Mouse (Mus musculus) limb, embryonic 14.5 days (tissue): ENCODE results near the gene Hfe2. TPM values are rescaled to one million over a fixed set of nuclear protein-coding genes. Genes with fewer than 3 reads are reported as not detected.

ENCODE experiments used
- ATAC-seq: fragments of 200-750 bp; cut with Nextera tagmentation; 2 replicates; pipeline ENCODE4 v1.8.0; 2017; ENCODE audit warnings: low read depth, moderate number of reproducible peaks, moderate TSS enrichment; ENCODE audit not compliant: low FRiP score
- DNase-seq: peaks from one replicate; pipeline ENCODE4 v3.0.0-alpha.2; 2015; ENCODE audit warnings: low spot score
- H3K27ac ChIP-seq: fragments of 300-500 bp; sonication (generic); replicated peaks from 2 replicates; pipeline ENCODE4 v1.5.1; 2014; ENCODE audit warnings: low read depth, mild to moderate bottlenecking, low read length, moderate library complexity, mixed read lengths
- H3K27me3 ChIP-seq: fragments of 300-500 bp; sonication (generic); 2 replicates; pipeline ENCODE4 v1.6.1; 2014; ENCODE audit warnings: low read length, mixed read lengths; ENCODE audit not compliant: control insufficient read depth, insufficient read depth
- H3K36me3 ChIP-seq: fragments of 300-500 bp; sonication (generic); 2 replicates; pipeline ENCODE4 v1.6.1; 2014; ENCODE audit warnings: mild to moderate bottlenecking, low read length, moderate library complexity, mixed read lengths; ENCODE audit not compliant: control insufficient read depth, insufficient read depth
- H3K4me1 ChIP-seq: fragments of 300-500 bp; sonication (generic); 2 replicates; pipeline ENCODE4 v1.6.1; 2014; ENCODE audit warnings: antibody characterized with exemption, low read length, mixed read lengths; ENCODE audit not compliant: control insufficient read depth, insufficient read depth
- H3K4me2 ChIP-seq: fragments of 300-500 bp; sonication (generic); replicated peaks from 2 replicates; pipeline ENCODE4 v1.6.1; 2014; ENCODE audit warnings: low read depth, mild to moderate bottlenecking, low read length, moderate library complexity; ENCODE audit not compliant: severe bottlenecking
- H3K4me3 ChIP-seq: fragments of 300-500 bp; sonication (generic); replicated peaks from 2 replicates; pipeline ENCODE4 v1.5.1; 2014; ENCODE audit warnings: low read length
- H3K9ac ChIP-seq: fragments of 300-500 bp; sonication (generic); 2 replicates; pipeline ENCODE4 v1.6.1; 2014; ENCODE audit warnings: mild to moderate bottlenecking, low read depth, low read length, moderate library complexity; ENCODE audit not compliant: severe bottlenecking
- H3K9me3 ChIP-seq: fragments of 300-500 bp; sonication (generic); 2 replicates; pipeline ENCODE4 v1.6.1; 2016; ENCODE audit warnings: low read length; ENCODE audit not compliant: control insufficient read depth
- POLR2A ChIP-seq: fragments of 200-500 bp; IDR thresholded peaks from 2 replicates; pipeline ENCODE4 v1.8.0; 2012; ENCODE audit warnings: inconsistent platforms, mild to moderate bottlenecking, moderate library complexity, borderline replicate concordance; ENCODE audit not compliant: insufficient read depth, insufficient read length; ENCODE audit errors: extremely low read depth
- WGBS: fragments of 180-500 bp; shearing (Covaris S2); extraction: QIAGEN DNeasy Blood & Tissue Kit; methylation state at CpG from one replicate; pipeline ENCODE4 v1.1.7; 2014; 5-methylcytosine and 5-hydroxymethylcytosine counted together
- polyA plus RNA-seq, 2 experiments: library from polyadenylated mRNA; depleted of rRNA in 1 of 2; stranded (reverse) in 1 of 2; unstranded in 1 of 2; fragments of >200 nt; fragmentation: Nextera tagmentation in 1 of 2; extraction: Ambion mirVana in 1 of 2; gene quantifications; 2 replicates each; pipeline versions ENCODE4 v1.2.1 to v1.2.3; 2012 to 2014

Gene Hfe2
- polyA plus RNA-seq, 2 experiments, result 20.5 to 21.4 TPM

DNA sequence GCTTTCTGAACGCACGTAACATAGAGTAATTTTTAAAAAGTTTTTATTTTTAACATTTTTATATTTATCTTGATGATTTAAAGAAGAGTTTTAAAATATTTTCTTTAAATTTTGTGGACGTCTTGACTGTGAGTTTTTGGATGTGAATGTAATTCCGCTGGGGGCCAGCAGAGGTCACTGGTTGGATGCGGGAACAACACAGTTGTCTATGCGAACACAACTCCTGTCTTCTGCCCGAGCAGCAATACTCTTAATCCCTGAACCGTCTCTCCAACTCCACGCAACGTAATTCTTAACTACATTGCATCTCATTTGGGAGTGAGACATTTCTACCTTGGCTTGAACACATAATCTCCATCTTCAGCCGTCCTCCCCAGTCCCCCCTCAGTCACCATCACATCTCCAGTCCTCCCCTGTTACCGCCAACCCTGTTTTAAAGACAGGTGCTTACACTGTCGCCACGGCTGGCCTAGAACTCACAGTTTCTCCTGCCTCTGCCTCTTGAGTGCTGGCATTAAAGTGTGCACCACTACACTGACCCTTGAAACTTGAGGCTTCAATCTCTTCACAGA, 22.5 kb downstream of the Hfe2 start:
- WGBS, result 7% methylated on average over 14 of the region's 14 CpGs
- no peak overlapping the region; the same call in 1 of the 2 replicates for H3K4me2 ChIP-seq

DNA sequence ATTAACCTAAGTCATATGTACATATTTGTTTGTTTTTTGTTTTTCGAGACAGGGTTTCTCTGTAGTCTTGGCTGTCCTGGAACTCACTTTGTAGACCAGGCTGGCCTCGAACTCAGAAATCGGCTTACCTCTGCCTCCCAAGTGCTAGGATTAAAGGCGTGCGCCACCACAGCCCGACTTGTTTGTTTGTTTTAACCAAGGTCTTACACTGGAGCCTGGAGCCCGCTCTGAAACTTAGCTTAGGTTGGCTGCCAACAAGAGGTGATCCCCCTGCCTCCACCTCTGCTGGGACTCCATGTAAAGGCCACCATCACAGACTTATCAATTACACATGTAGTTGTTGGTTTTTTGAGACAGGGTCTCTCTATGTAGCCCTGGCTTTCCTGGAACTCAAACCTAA, 23.9 kb downstream of the Hfe2 start:
- H3K27ac ChIP-seq, result no peak overlapping the region
- no peaks in the 10 kb centered on the region for H3K36me3 ChIP-seq
- ATAC-seq (no peak), DNase-seq (no peak)
- no peaks in the 10 kb centered on the region for H3K27me3 ChIP-seq
- no peaks in the 10 kb centered on the region for H3K4me1 ChIP-seq
- H3K4me2 ChIP-seq, result no peak overlapping the region
- no peak overlapping the region for H3K9ac ChIP-seq
- no peak for TF ChIP-seq POLR2A
- 81% methylated on average over 7 of the region's 7 CpGs for WGBS
- no peak overlapping the region for H3K4me3 ChIP-seq
- no peaks in the 10 kb centered on the region for H3K9me3 ChIP-seq

More for the DNA sequence above, 22.5 kb downstream of the Hfe2 start:
- no peaks in the 10 kb centered on the region for H3K9me3 ChIP-seq
- H3K4me1 ChIP-seq, result no peaks in the 10 kb centered on the region
- DNase-seq (peak; percentile 60), ATAC-seq (peak; percentile 77; the same call in 1 of the 2 replicates)
- no peak overlapping the region for H3K4me3 ChIP-seq
- no peaks in the 10 kb centered on the region for H3K27me3 ChIP-seq
- no peak overlapping the region for H3K9ac ChIP-seq
- no peak overlapping the region for H3K27ac ChIP-seq
- no peaks in the 10 kb centered on the region for H3K36me3 ChIP-seq
- TF ChIP-seq POLR2A, result no peak

DNA sequence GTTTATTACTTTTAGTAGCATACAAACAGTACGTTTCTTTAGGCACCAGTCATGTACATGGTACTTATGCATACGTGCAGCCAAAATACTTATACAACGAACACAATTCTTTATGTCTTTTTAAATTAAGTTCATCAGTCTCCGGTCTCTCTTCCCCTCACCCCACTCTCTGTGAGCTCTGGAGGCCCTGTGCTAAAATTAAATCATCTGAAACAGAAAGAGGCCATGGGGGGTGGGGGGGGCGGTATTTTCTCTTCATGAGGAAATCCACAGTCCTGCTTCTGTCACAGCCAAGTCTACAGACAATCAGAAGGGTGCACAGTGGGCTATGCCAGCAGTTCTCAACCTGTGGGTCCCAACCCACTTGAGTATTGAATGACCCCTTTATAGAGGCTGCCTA, 24.4 kb downstream of the Hfe2 start:
- Histone ChIP-seq H3K4me3 (no peak overlapping the region), H3K9me3 (no peaks in the 10 kb centered on the region), H3K4me1 (no peaks in the 10 kb centered on the region), H3K4me2 (no peak overlapping the region), H3K9ac (no peak overlapping the region), H3K27ac (no peak overlapping the region), H3K36me3 (no peaks in the 10 kb centered on the region), H3K27me3 (no peaks in the 10 kb centered on the region)
- no peak for DNase-seq
- WGBS, result 84% methylated on average over 5 of the region's 5 CpGs
- no peak for ATAC-seq
- TF ChIP-seq POLR2A, result no peak

DNA sequence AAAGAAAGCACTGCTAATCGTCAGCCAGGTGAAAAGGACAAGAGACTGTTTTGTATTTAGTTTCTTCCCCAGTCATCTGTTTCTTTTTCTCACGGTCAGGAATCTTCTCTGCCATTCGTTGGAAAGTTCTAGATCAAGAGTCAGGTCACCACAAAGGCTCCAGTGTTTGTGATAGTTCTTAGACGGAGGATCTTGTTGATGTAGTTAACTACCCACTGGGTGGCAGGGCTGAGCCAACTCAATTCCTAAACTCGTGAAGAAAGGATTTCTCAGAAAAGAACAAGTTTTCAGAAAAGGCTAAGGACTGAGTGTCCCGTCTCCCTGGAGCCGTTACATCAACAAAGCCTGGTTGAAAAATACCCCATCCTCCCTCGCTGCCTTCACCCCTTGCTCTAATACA, 26.2 kb downstream of the Hfe2 start:
- Histone ChIP-seq H3K9ac (peak overlapping the region; percentile 9; the same call in 1 of the 2 replicates), H3K4me1 (peaks cover 11% of the 10 kb centered on the region), H3K27me3 (no peaks in the 10 kb centered on the region), H3K4me2 (no peak overlapping the region), H3K9me3 (no peaks in the 10 kb centered on the region), H3K4me3 (no peak overlapping the region), H3K36me3 (no peaks in the 10 kb centered on the region), H3K27ac (no peak overlapping the region)
- peak; percentile 78 for DNase-seq
- WGBS, result 18% methylated on average over 8 of the region's 8 CpGs
- TF ChIP-seq POLR2A, result no peak
- no peak for ATAC-seq

DNA sequence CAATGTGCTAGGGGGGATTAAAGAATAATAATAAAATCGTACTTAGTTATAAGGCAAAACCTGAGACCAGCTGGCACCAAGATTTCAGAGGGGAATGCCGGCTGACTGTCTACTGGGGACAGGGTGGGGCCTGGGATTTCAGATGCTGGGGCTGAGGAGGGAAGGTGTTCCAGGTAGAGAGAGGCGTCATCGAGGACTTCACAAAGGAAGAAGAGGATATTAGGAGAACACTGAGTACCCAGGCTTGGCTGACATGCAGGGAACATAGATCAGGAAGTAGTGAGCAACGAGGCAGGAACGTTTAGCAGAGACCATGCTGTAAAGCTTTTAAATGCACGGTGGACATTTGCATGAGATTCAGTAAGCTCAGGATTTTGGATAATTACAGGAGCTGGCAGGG, 26.9 kb downstream of the Hfe2 start:
- no peaks in the 10 kb centered on the region for H3K9me3 ChIP-seq
- H3K4me3 ChIP-seq, result no peak overlapping the region
- H3K36me3 ChIP-seq, result no peaks in the 10 kb centered on the region
- H3K9ac ChIP-seq, result peak overlapping the region; percentile 9; the same call in 1 of the 2 replicates
- TF ChIP-seq POLR2A, result no peak
- H3K27me3 ChIP-seq, result no peaks in the 10 kb centered on the region
- no peak overlapping the region for H3K27ac ChIP-seq
- no peak for ATAC-seq
- DNase-seq, result no peak
- 67% methylated on average over 7 of the region's 7 CpGs for WGBS
- H3K4me1 ChIP-seq, result peaks cover 17% of the 10 kb centered on the region
- no peak overlapping the region for H3K4me2 ChIP-seq
